8 mouse cellular contexts compared by ENCODE assay signal in genomic region chr6:89644271-89645075, GRCm38 (mm10). TPM values are rescaled to one million over a fixed set of nuclear protein-coding genes. Genes with fewer than 3 reads are reported as not detected.
DNase-seq lines count a peak whose midpoint lies in the region; ATAC-seq and TF ChIP-seq lines count a peak whose summit lies in the region.

No protein-coding gene starts in this region.

- intact Hi-C loops in heart, postnatal 25 days (cut with DNase I) = no loop called here

- no peaks in the 10 kb centered on the region for H3K27me3 ChIP-seq in forebrain, embryonic 15.5 days
- no peaks in the 10 kb centered on the region for H3K27me3 ChIP-seq in thymus, adult 2 months (ENCODE audit: control insufficient read depth, insufficient read depth, low read length)

- DNase-seq in ES-E14 (ENCODE audit: low read depth, low spot score) = peak; percentile 98
- DNase-seq in cerebellum, adult 11-12 months = peak; percentile 83
- DNase-seq in heart, postnatal 25 days (ENCODE audit: low spot score) = peak; percentile 87
- DNase-seq in layer of hippocampus, adult 18-20 months (ENCODE audit: low spot score in 2 of 2) = peak; percentile 64 to 79
- DNase-seq in lung, adult 2 months = peak; percentile 93
- peak; percentile 88 for DNase-seq in thymus, adult 2 months

- WGBS in forebrain, embryonic 15.5 days = under 1% methylated on average over 41 of the region's 41 CpGs
- WGBS in lung, adult 2 months = 1% methylated on average over 41 of the region's 41 CpGs
- WGBS in thymus, adult 2 months = under 1% methylated on average over 41 of the region's 41 CpGs

- no peak for TF ChIP-seq CTCF in lung, adult 2 months (IDR thresholded peaks at IDR 0.05; ENCODE audit: insufficient read depth, low read length)
- no peak for TF ChIP-seq CTCF in thymus, adult 2 months (IDR thresholded peaks at IDR 0.05; ENCODE audit: borderline replicate concordance, control insufficient read depth, extremely low read depth, insufficient read depth, low read length, poor library complexity)

- H3K27ac ChIP-seq in ES-E14 (ENCODE audit: insufficient read depth, low read depth, low read length, poor library complexity, severe bottlenecking) = peak overlapping the region; percentile 74; the same call in 1 of the 2 replicates
- peak overlapping the region; percentile 83 for H3K27ac ChIP-seq in forebrain, embryonic 15.5 days (replicated peaks)
- no peak overlapping the region for H3K27ac ChIP-seq in thymus, adult 2 months (ENCODE audit: control insufficient read depth, insufficient read depth, low read length)

- H3K4me3 ChIP-seq in ES-E14 (ENCODE audit: insufficient read depth in 1 of 2, low read depth in 1 of 2, low read length in 2 of 2, poor library complexity in 1 of 2, severe bottlenecking in 1 of 2) = peak overlapping the region; percentile 88 to 89
- peak overlapping the region; percentile 65 for H3K4me3 ChIP-seq in forebrain, embryonic 15.5 days
- H3K4me3 ChIP-seq in lung, adult 2 months (replicated peaks; ENCODE audit: extremely low read depth, low read depth, low read length) = peak overlapping the region; percentile 67
- H3K4me3 ChIP-seq in thymus, adult 2 months (ENCODE audit: control insufficient read depth, insufficient read depth, low read length) = peak overlapping the region; percentile 63

- H3K4me2 ChIP-seq in forebrain, embryonic 15.5 days (replicated peaks) = peak overlapping the region; percentile 77

- peaks cover 0 to 3% of the 10 kb centered on the region in 2 experiments; a peak in 2 of 4 replicates for H3K4me1 ChIP-seq in ES-E14 (ENCODE audit: control insufficient read depth in 2 of 2, insufficient read depth in 2 of 2, low read length in 2 of 2, poor library complexity in 1 of 2)
- H3K4me1 ChIP-seq in forebrain, embryonic 15.5 days = peaks cover 11% of the 10 kb centered on the region
- no peaks in the 10 kb centered on the region for H3K4me1 ChIP-seq in lung, adult 2 months (ENCODE audit: control insufficient read depth, insufficient read depth, low read length)
- 0 out of 2 replicates have a peak, but pooled peaks cover 2% of the 10 kb centered on the region for H3K4me1 ChIP-seq in thymus, adult 2 months (replicated peaks; ENCODE audit: control insufficient read depth, insufficient read depth, low read length)

- no peaks in the 10 kb centered on the region for H3K36me3 ChIP-seq in ES-E14 (ENCODE audit: control insufficient read depth, insufficient read depth, low read length, poor library complexity, severe bottlenecking)
- H3K36me3 ChIP-seq in forebrain, embryonic 15.5 days = no peaks in the 10 kb centered on the region
- no peaks in the 10 kb centered on the region for H3K36me3 ChIP-seq in thymus, adult 2 months (ENCODE audit: control insufficient read depth, insufficient read depth, low read length)

- peak overlapping the region; percentile 83 for H3K9ac ChIP-seq in ES-E14 (ENCODE audit: insufficient read depth, low read depth, low read length, poor library complexity, severe bottlenecking)
- H3K9ac ChIP-seq in forebrain, embryonic 15.5 days (replicated peaks) = peak overlapping the region; percentile 58

- peak; percentile 92 for ATAC-seq in forebrain, embryonic 15.5 days (replicated peaks)
- peak; percentile 76 for ATAC-seq in neutrophil, adult 5-6 weeks (ENCODE audit: extremely low read depth, insufficient number of reproducible peaks, low FRiP score, poor library complexity, severe bottlenecking)

- no peak for TF ChIP-seq POLR2A in lung, adult 2 months (IDR thresholded peaks at IDR 0.05; ENCODE audit: borderline replicate concordance, extremely low read depth, low read depth, low read length)
- no peak for TF ChIP-seq POLR2A in thymus, adult 2 months (IDR thresholded peaks at IDR 0.05; ENCODE audit: control insufficient read depth, extremely low read depth, insufficient read depth, low read length, poor library complexity)

- in situ Hi-C loops in ES-E14 (cut with MboI; ENCODE audit: low sequenced_read_pairs in 2 of 2, unreplicated experiment in 2 of 2) = no loop called here

- no peaks in the 10 kb centered on the region for H3K9me3 ChIP-seq in ES-E14 (ENCODE audit: control insufficient read depth, insufficient read depth, low read depth, low read length)
- no peaks in the 10 kb centered on the region for H3K9me3 ChIP-seq in forebrain, embryonic 15.5 days

TF ChIP-seq in ES-E14, 5 proteins besides CTCF, POLR2A, EP300 and RAD21:
- TF ChIP-seq ZNF384 (IDR thresholded peaks at IDR 0.05; ENCODE audit: low read depth, low read length) (0 out of 2 replicates have a peak, but pooled peaks have one; percentile 25), ZC3H11A (IDR thresholded peaks at IDR 0.05; ENCODE audit: borderline replicate concordance, low read depth, low read length) (no peak)

RNA-seq across cellular contexts. Expression of gene Txnrd3, which starts 0.7 kb away (rescaled TPM):
- 4.9 and 5.1 TPM in 2 replicates for total RNA-seq in ES-E14 (2012; rRNA removed)
- 11.7 and 12.1 TPM in 2 replicates for polyA plus RNA-seq in forebrain, embryonic 15.5 days (2015; fragmentation: Nextera tagmentation; extraction: Ambion mirVana)
- 10 to 100 TPM; 15.0 to 15.8 TPM for total RNA-seq in heart, postnatal 25 days (2021)
- total RNA-seq in layer of hippocampus, adult 18-20 months (2021) = 1 to 10 TPM; 3.7 to 4.0 TPM
- polyA plus RNA-seq in lung, adult 2 months (2012; rRNA removed) = 13.8 and 15.5 TPM in 2 replicates
- total RNA-seq in neutrophil, adult 5-6 weeks (2017) = 3.5 and 5.5 TPM in 2 replicates
- polyA plus RNA-seq in thymus, adult 2 months (2012; rRNA removed) = 8.8 and 10.2 TPM in 2 replicates

RNA-seq across cellular contexts. Expression of gene Chchd6, which starts 49.0 kb away (rescaled TPM):
- total RNA-seq in ES-E14 (2012; rRNA removed) = 28.0 and 32.8 TPM in 2 replicates
- 145 and 146 TPM in 2 replicates for polyA plus RNA-seq in forebrain, embryonic 15.5 days (2015; fragmentation: Nextera tagmentation; extraction: Ambion mirVana)
- 10 to 100 TPM; 10.1 to 13.5 TPM for total RNA-seq in heart, postnatal 25 days (2021)
- total RNA-seq in layer of hippocampus, adult 18-20 months (2021) = 10 to 100 TPM; 69.6 to 76.4 TPM
- polyA plus RNA-seq in lung, adult 2 months (2012; rRNA removed) = 55.4 and 60.1 TPM in 2 replicates
- total RNA-seq in neutrophil, adult 5-6 weeks (2017) = 0.58 and 1.6 TPM in 2 replicates
- 43.7 and 47.9 TPM in 2 replicates for polyA plus RNA-seq in thymus, adult 2 months (2012; rRNA removed)
